Mouse (Mus musculus) kidney, embryonic 14.5 days (tissue): Measurements from ENCODE around the gene Pbx1. TPM values are rescaled to one million over a fixed set of nuclear protein-coding genes. Genes with fewer than 3 reads are reported as not detected.

Experiments used
- ATAC-seq: fragments of 200-750 bp; cut with Nextera tagmentation; 2 replicates; pipeline ENCODE4 v1.8.0; 2017; ENCODE audit warnings: moderate number of reproducible peaks, mild to moderate bottlenecking, moderate TSS enrichment, moderate library complexity; ENCODE audit not compliant: low FRiP score, low TSS enrichment
- H3K27ac ChIP-seq: fragments of 300-500 bp; sonication (generic); 2 replicates; pipeline ENCODE4 v1.5.1; 2014; ENCODE audit warnings: low read depth, mild to moderate bottlenecking, low read length, moderate library complexity, mixed read lengths
- H3K27me3 ChIP-seq: fragments of 300-500 bp; sonication (generic); 2 replicates; pipeline ENCODE4 v1.6.1; 2014; ENCODE audit warnings: mild to moderate bottlenecking, low read length; ENCODE audit not compliant: control insufficient read depth, insufficient read depth
- H3K36me3 ChIP-seq: fragments of 300-500 bp; sonication (generic); 2 replicates; pipeline ENCODE4 v1.6.1; 2014; ENCODE audit warnings: low read length, mixed read lengths; ENCODE audit not compliant: control insufficient read depth, insufficient read depth
- H3K4me1 ChIP-seq: fragments of 300-500 bp; sonication (generic); 2 replicates; pipeline ENCODE4 v1.6.1; 2014; ENCODE audit warnings: low read length, mixed read lengths; ENCODE audit not compliant: control insufficient read depth, insufficient read depth
- H3K4me2 ChIP-seq: fragments of 300-500 bp; sonication (generic); replicated peaks from 2 replicates; pipeline ENCODE4 v1.6.1; 2014; ENCODE audit warnings: low read depth, mild to moderate bottlenecking, low read length
- H3K4me3 ChIP-seq: fragments of 300-500 bp; sonication (generic); 2 replicates; pipeline ENCODE4 v1.5.1; 2014; ENCODE audit warnings: mild to moderate bottlenecking, low read length
- H3K9ac ChIP-seq: fragments of 300-500 bp; sonication (generic); 2 replicates; pipeline ENCODE4 v1.6.1; 2014; ENCODE audit warnings: low read depth, mild to moderate bottlenecking, low read length, moderate library complexity
- H3K9me3 ChIP-seq: fragments of 300-500 bp; sonication (generic); 2 replicates; pipeline ENCODE4 v1.6.1; 2016; ENCODE audit warnings: low read length; ENCODE audit not compliant: control insufficient read depth
- WGBS: fragments of 180-500 bp; shearing (Covaris S2); extraction: QIAGEN DNeasy Blood & Tissue Kit; methylation state at CpG from one replicate; pipeline ENCODE4 v1.1.7; 2014; 5-methylcytosine and 5-hydroxymethylcytosine counted together
- polyA plus RNA-seq: library from polyadenylated mRNA; unstranded; fragments of >200 nt; fragmentation: Nextera tagmentation; extraction: Ambion mirVana; gene quantifications from 2 replicates; pipeline ENCODE4 v1.2.1, GENCODE M21; 2014

Pbx1 gene
- polyA plus RNA-seq, 1 experiment from 2014 or later: 107 TPM

- WGBS: 83% methylated on average over 5 of the region's 5 CpGs
- no peak overlapping the region for H3K4me3 ChIP-seq
- H3K9ac ChIP-seq: no peak overlapping the region
- ATAC-seq: no peak
- no peaks in the 10 kb centered on the region for H3K27me3 ChIP-seq
- peaks cover 60% of the 10 kb centered on the region for H3K36me3 ChIP-seq
- H3K27ac ChIP-seq: no peak overlapping the region
- no peak overlapping the region for H3K4me2 ChIP-seq
- H3K9me3 ChIP-seq: no peaks in the 10 kb centered on the region
- 0 out of 2 replicates have a peak, but pooled peaks cover 2% of the 10 kb centered on the region for H3K4me1 ChIP-seq
These were observed 233.8 kb downstream of the Pbx1 start for GRCm38 (mm10) chr1:168198276-168198675.

- ATAC-seq: no peak
- Histone ChIP-seq H3K4me3 (no peak overlapping the region), H3K27me3 (no peaks in the 10 kb centered on the region), H3K4me1 (0 out of 2 replicates have a peak, but pooled peaks cover 2% of the 10 kb centered on the region), H3K4me2 (no peak overlapping the region), H3K9me3 (no peaks in the 10 kb centered on the region), H3K27ac (no peak overlapping the region), H3K36me3 (peaks cover 60% of the 10 kb centered on the region), H3K9ac (no peak overlapping the region)
- 90% methylated on average over 3 of the region's 3 CpGs for WGBS
These were observed 234.2 kb downstream of the Pbx1 start for GRCm38 (mm10) chr1:168197908-168198258.

- H3K4me3 ChIP-seq: no peak overlapping the region
- ATAC-seq: 0 out of 2 replicates have a peak, but pooled peaks have one; percentile 46
- H3K4me1 ChIP-seq: 0 out of 2 replicates have a peak, but pooled peaks cover 2% of the 10 kb centered on the region
- peaks cover 58% of the 10 kb centered on the region for H3K36me3 ChIP-seq
- no peak overlapping the region for H3K9ac ChIP-seq
- no peak overlapping the region for H3K27ac ChIP-seq
- 79% methylated on average over 6 of the region's 6 CpGs for WGBS
- no peak overlapping the region for H3K4me2 ChIP-seq
- no peaks in the 10 kb centered on the region for H3K9me3 ChIP-seq
- no peaks in the 10 kb centered on the region for H3K27me3 ChIP-seq
These were observed 234.7 kb downstream of the Pbx1 start for GRCm38 (mm10) chr1:168197195-168197907.

GRCm38 (mm10) chr1:168193364-168193763, 238.7 kb downstream of the Pbx1 start:
- WGBS: 87% methylated on average over 7 of the region's 7 CpGs
- Histone ChIP-seq H3K4me2 (no peak overlapping the region), H3K27me3 (no peaks in the 10 kb centered on the region), H3K4me3 (no peak overlapping the region), H3K9ac (no peak overlapping the region), H3K27ac (no peak overlapping the region), H3K4me1 (0 out of 2 replicates have a peak, but pooled peaks cover 2% of the 10 kb centered on the region), H3K36me3 (peaks cover 43% of the 10 kb centered on the region), H3K9me3 (no peaks in the 10 kb centered on the region)
- ATAC-seq: no peak

- no peak for ATAC-seq
- WGBS: 97% methylated on average over 8 of the region's 8 CpGs
- H3K4me3 ChIP-seq: no peak overlapping the region
- no peak overlapping the region for H3K9ac ChIP-seq
- no peak overlapping the region for H3K4me2 ChIP-seq
- H3K4me1 ChIP-seq: no peaks in the 10 kb centered on the region
- H3K27me3 ChIP-seq: no peaks in the 10 kb centered on the region
- H3K36me3 ChIP-seq: peaks cover 59% of the 10 kb centered on the region
- no peak overlapping the region for H3K27ac ChIP-seq
- H3K9me3 ChIP-seq: no peaks in the 10 kb centered on the region
These were observed 249.3 kb downstream of the Pbx1 start for GRCm38 (mm10) chr1:168182816-168183215.

- H3K4me3 ChIP-seq: no peak overlapping the region
- ATAC-seq: no peak
- H3K36me3 ChIP-seq: peaks cover 62% of the 10 kb centered on the region
- H3K27ac ChIP-seq: no peak overlapping the region
- H3K9me3 ChIP-seq: no peaks in the 10 kb centered on the region
- no peaks in the 10 kb centered on the region for H3K27me3 ChIP-seq
- no peaks in the 10 kb centered on the region for H3K4me1 ChIP-seq
- H3K9ac ChIP-seq: no peak overlapping the region
- H3K4me2 ChIP-seq: no peak overlapping the region
- 91% methylated on average over 9 of the region's 9 CpGs for WGBS
These were observed 251.2 kb downstream of the Pbx1 start for GRCm38 (mm10) chr1:168180622-168181441.

- H3K4me1 ChIP-seq: no peaks in the 10 kb centered on the region
- no peak for ATAC-seq
- H3K36me3 ChIP-seq: peaks cover 64% of the 10 kb centered on the region
- no peaks in the 10 kb centered on the region for H3K27me3 ChIP-seq
- H3K9ac ChIP-seq: no peak overlapping the region
- H3K4me2 ChIP-seq: no peak overlapping the region
- H3K4me3 ChIP-seq: no peak overlapping the region
- H3K9me3 ChIP-seq: no peaks in the 10 kb centered on the region
- 91% methylated on average over 11 of the region's 11 CpGs for WGBS
- no peak overlapping the region for H3K27ac ChIP-seq
These were observed 252.4 kb downstream of the Pbx1 start for GRCm38 (mm10) chr1:168179691-168180090.

GRCm38 (mm10) chr1:168178611-168179010, 253.5 kb downstream of the Pbx1 start:
- Histone ChIP-seq H3K4me2 (no peak overlapping the region), H3K4me1 (no peaks in the 10 kb centered on the region), H3K27ac (no peak overlapping the region), H3K36me3 (peaks cover 66% of the 10 kb centered on the region), H3K9ac (no peak overlapping the region), H3K9me3 (no peaks in the 10 kb centered on the region), H3K27me3 (no peaks in the 10 kb centered on the region), H3K4me3 (no peak overlapping the region)
- 79% methylated on average over 1 of the region's 1 CpGs for WGBS
- no peak for ATAC-seq

- Histone ChIP-seq H3K4me3 (no peak overlapping the region), H3K36me3 (peaks cover 41% of the 10 kb centered on the region), H3K27ac (no peak overlapping the region), H3K9ac (no peak overlapping the region), H3K27me3 (no peaks in the 10 kb centered on the region), H3K4me1 (no peaks in the 10 kb centered on the region), H3K4me2 (no peak overlapping the region), H3K9me3 (no peaks in the 10 kb centered on the region)
- no peak for ATAC-seq
- 87% methylated on average over 4 of the region's 4 CpGs for WGBS
These were observed 256.5 kb downstream of the Pbx1 start for GRCm38 (mm10) chr1:168175586-168175985.
